Mouse (Mus musculus): ENCODE measurements at regions not wholly inside any gene's neighbourhood (a gene's known extent, or its start where the extent isn't known, plus 50 kb on each side); places are given as distances from the start of the nearest gene placed in this dataset.

DNA sequence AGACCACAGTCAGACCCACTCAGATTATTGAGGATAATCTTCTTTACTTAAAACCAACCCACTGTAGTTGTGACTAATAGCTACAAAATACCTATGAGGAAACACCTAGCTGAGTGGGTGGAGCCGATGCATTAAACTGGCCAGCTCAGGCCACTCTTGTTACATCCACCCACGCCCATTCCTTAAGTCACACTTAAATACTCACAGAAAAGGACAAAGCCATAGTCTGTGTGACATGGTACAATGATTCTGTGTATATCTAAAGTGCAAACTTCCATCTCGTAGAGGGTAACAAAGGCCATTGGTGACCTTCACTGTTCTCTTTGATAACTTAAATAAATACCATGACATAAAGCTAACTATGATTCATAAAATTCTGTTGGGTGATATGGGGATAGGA lies 103.7 kb upstream of the Arhgap5 start:
- DNase-seq (ENCODE audit: low spot score), result no peak

DNA sequence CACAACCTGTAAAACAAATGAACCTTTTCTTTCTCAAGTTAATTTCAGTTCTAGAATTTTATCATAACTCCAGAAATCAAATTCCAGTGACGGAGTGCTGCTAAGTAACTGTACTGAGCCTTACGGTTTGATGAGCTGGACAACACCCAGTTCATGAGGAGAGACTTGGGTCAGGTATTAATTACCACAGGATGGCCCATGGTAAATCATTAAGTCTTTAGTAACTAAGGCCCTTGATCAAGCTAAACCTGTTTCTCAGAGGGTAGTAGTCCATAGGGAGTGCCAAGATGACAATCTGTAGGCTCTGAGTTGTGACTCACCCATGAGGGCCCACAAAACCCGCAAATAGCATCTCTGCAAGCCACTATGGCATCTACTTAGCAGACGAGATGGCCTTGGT lies 101.1 kb upstream of the Arhgap5 start:
- no peak for DNase-seq (ENCODE audit: low spot score)

DNA sequence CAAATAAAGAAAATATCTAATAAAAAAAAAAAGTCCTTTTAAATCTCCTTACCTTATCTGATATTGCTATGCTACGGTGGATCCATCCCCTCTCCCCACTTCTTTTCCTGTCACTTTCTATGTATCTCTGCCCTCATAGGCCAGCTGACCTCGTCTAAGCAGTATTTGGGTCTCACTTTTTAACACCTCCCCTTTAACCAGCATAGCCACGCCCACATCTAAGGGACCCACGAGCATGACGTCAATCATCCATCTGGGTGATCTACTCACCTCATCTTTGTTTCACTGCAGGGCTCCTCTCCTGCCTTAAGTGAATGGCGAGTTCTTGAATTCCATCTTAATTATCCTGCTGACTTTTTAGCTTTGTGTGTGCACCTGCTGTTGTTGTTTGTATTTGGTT lies 97.4 kb upstream of the Arhgap5 start:
- DNase-seq (ENCODE audit: low spot score), result no peak

- DNase-seq (ENCODE audit: low spot score), result no peak
Observed at GRCm38 (mm10) chr12:52408307-52408895, 95.4 kb upstream of the Arhgap5 start.

DNA sequence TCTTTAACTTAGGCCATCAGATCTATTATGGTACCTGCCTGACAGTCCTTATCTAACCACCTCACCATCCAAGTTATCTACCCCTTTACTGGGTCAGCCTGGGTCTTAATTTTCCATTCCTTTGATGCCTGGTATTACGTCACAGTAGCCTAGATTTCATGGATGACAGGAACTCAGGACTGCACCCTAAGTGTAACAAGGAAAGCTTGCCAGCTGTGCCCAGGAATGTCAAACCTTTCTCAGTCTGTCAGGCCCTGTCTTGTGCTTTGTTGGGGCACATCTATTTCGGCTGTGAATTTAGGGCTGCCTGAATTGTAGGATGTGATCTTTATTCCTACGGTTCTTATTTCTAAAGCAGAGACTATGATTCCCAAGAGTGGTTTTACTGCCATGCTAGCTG lies 94.6 kb upstream of the Arhgap5 start:
- DNase-seq (ENCODE audit: low spot score), result no peak

DNA sequence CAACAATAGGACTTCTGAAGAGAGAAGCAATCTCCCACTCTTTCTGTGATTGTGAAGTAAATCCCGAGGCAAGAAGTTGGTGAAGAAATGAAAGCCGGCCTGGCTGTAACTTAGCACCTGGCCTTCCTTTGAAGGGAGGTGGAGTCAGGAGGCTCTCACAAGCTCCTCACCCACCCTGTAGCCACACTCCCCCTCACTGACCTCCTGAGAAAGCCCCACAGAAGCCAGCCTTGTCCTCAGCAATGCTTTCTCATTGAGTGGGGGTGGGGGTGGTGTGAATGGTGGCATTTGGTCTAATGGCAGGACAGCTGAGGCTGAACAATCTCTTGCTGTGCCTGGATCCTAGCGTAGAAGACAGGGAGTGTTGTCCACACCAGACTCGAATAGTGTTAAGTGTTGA lies 91.6 kb upstream of the Arhgap5 start:
- DNase-seq (ENCODE audit: low spot score), result no peak

DNA sequence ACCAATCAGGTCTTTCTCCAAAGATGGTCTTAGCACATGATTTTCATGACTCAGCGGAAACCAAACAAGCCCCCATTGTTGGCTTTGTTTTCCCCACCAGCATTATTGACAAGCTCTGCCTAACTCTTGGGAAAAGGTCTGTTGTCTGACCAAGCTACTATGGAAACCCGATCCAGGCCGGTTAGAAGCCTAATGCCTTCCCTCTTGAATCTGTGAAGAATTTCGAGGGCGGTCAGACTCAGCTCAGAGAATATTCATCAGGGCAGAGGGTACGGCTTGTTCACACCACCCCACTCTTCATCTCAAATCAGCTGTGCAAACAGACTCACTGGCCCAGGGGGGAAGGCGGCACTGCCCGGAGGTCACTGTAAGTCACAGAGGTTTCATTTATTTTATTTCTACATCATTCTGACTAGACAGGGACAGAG lies 90.7 kb upstream of the Arhgap5 start:
- DNase-seq (ENCODE audit: low spot score), result no peak

- no peak for DNase-seq (ENCODE audit: low spot score)
Observed at GRCm38 (mm10) chr12:52422729-52423128, 81.0 kb upstream of the Arhgap5 start.

DNA sequence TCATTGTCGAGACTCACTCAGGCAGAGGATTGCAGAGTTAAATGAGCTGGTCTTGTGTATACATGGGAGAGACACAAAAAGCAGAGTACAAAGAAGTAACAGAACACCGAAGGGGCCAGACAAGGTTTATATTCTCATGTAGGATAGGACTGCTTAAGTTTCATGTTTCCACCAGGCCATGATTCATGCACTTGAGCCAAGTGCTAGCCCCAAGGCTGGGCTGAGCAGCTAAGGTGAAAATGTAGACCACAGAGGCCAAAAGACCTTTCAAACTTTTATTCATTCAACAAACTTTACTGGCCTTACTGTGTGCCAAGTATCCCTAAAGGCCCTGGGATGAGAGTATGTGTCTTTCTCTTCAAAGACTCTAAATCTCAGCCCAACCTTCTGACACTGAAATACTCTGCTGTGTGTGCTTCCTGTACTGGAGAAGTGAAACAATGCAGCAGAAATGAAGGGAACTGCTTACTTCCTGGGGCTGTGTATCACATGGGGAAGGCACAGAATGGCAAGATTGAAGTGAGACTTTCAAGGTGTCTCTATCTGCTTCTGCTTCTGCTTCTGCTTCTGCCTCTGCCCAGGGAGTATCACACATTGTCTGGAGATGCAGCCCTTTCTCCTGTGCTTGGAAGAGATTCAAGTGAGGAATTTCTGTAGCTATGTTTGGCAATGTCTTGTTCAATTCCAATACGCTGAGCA lies 79.3 kb upstream of the Arhgap5 start:
- no peak for DNase-seq (ENCODE audit: low spot score)

DNA sequence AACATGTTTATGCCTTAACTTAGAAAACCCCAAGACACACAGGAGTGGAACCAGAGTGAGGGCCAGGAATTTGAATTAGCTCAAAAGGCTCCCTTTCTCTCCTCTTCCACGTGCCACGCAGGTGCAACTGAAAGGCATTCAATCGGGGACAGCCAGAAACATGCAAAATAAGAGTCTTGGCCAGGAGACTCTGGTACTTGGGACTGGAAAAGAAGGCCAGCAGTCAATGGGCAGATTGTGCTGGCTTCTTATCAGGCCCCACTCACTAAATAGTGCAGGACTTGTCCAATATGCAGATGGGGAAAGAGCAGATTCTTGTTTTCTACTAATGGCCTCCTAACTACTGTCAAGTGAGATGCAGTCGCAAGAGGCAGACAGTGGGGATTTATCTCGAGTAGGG lies 73.8 kb upstream of the Arhgap5 start:
- DNase-seq (ENCODE audit: low spot score), result no peak

DNA sequence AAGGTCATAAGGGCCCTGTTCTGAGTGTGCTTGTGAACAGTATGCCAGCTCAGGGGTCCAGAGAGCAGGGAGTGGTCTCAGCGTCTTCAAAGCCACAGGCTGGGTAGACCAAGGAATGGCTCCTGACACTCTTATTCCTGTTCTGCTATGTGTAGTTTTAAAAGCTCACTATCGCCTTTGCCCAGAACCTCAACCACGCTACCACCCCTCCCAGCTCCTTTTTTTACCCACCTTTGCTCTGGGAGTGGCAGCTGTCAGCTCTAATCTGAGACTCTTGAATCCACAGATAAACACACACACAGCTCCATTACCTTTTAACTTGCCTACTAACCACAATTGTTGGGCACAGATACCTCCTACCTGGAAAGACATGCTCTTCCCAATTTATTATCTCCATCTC lies 71.8 kb upstream of the Arhgap5 start:
- DNase-seq (ENCODE audit: low spot score), result no peak

DNA sequence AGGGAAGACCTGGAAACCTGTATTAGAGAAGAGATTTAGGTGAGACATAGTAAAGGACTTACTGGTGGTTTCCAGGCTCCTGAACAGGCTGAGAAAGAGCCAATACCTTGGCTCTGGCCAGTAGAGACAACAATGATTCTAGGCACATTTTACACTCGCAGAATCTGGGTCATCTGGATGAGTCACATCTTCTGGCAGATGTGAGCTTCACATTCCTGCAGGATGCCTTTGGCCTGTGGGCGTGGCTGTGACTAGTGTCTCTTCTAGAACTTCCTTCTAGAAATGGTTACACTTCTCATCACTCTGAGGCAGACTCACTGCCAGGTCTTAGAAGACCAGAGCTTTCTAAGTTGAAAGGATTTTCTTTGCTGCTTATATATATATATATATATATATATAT lies 69.8 kb upstream of the Arhgap5 start:
- no peak for DNase-seq (ENCODE audit: low spot score)

GRCm38 (mm10) chr12:52435321-52435720 lies 68.5 kb upstream of the Arhgap5 start:
- DNase-seq (ENCODE audit: low spot score), result no peak

- DNase-seq (ENCODE audit: low spot score), result no peak
Observed at GRCm38 (mm10) chr12:52435795-52436211, 68.0 kb upstream of the Arhgap5 start.

- DNase-seq (ENCODE audit: low spot score), result no peak
Observed at GRCm38 (mm10) chr12:52436941-52437340, 66.8 kb upstream of the Arhgap5 start.

DNA sequence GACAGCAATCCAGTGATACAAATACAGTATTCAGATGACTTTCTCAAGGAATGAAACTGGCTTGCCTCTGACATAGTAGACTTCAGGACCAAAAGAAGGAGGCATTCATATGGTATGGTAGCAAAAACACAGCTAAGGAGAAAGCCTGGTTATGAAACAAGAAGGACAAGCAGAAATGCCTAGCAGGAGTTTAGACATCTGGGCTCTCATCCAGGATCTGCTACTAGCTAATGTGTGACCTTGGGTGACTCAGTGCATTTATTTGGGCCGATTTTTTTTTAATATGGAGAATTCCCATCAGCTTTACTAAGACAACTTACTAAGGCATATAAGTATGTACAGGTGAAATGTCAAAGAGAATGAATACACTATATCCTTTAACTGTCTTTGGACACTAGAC lies 64.5 kb upstream of the Arhgap5 start:
- no peak for DNase-seq (ENCODE audit: low spot score)

GRCm38 (mm10) chr12:52440868-52441365 lies 62.9 kb upstream of the Arhgap5 start:
- DNase-seq (ENCODE audit: low spot score), result no peak

DNA sequence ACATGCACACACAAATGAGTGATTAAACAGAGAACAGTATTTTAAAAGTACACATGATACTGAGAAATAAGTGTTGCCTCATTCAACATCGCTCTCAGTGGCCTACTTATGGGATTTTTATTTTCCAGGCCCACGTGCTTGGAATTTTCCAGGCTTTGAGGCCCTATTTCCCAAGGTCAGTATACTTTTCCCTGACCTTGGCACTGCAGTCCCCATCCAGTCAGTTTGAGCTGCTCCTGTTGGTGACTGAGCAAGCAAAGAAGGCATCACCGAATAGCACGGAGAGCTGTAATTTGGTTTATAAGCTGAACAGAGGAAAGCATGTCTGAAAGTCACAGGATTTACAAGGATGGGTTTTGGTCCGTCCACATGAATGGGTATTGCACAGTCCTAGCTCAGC lies 61.4 kb upstream of the Arhgap5 start:
- DNase-seq (ENCODE audit: low spot score), result no peak

DNA sequence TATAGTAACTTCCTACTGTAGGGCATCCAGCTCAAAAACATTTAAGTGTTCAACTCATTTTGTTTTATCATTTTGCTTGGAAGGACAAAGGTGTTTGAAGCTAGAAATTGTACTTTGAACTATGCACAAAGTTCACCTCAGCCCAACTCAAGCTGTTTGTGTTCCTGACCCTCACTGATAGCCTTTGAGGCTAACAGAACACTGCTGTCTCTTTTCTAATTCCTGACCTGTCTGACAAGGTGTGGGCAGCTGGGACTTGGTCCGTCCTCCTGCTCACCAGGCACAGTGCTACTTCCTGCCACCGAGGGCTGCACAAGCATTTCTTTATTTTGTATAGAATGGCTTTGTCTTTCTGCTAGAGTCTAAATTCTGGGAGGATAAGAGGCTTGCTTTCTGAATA lies 58.0 kb upstream of the Arhgap5 start:
- DNase-seq (ENCODE audit: low spot score), result no peak

- DNase-seq (ENCODE audit: low spot score), result no peak
Observed at GRCm38 (mm10) chr12:52446501-52446900, 57.3 kb upstream of the Arhgap5 start.

DNA sequence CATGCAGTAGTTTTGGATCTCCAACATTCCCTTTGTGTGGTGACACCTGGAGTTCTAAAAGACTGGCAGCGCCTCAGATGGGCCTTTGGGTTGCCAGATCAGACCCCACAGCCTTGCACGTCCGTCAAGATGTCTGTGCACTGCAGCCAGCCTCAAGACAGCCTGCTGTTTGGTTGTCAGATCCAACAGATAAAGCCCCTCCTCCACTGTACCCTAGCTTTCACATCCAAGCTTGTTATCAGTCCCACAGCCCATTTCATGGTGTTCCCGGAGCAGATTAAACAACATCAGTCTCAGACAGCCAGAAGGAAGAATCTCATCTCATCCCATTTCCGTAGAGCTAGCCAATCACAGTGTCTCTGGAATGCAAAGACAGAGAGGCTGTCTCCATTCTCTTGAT lies 56.3 kb upstream of the Arhgap5 start:
- no peak for DNase-seq (ENCODE audit: low spot score)

DNA sequence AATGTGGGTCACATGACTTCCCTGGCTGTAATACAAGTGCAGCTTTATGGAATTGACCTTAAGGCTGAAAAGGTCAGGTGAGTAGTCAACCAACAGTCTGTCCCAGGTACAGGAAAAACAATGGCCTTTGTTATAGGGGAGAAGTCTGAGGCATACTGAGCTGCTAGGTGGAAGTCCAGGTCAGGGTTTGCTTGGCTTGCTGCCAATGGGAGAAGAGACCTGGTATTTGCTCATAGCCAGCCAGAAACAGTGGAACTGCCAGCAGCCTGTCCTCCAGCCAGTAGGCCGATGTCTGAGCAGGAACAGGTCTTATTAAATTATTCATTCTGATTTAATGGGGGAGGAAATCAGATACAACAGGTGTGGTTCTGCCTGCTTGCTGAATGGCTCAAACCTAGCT lies 55.6 kb upstream of the Arhgap5 start:
- no peak for DNase-seq (ENCODE audit: low spot score)

DNA sequence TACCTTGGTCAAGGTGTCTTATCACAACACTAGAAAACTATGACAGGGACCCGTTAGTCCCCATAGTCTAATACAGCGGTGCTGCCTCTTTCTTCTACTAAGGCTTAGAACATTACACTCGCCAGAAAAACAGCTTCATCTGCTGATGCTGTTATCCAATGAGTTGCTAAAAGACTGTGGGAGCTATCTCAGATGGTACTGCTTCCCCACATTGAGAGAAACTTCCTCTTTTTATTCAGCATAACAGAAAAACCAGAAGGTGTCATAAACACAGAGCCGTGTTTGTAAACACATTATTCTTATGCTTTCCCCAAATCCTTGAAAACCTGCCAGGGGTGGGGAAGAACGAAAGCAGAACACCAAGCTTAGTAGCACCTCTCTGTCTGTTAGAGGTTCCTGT lies 49.9 kb upstream of the Arhgap5 start:
- DNase-seq (ENCODE audit: low spot score), result no peak

All from ovary, postnatal 14 days (tissue).